Mouse (Mus musculus): ENCODE measurements at regions not wholly inside any gene's neighbourhood (a gene's known extent, or its start where the extent isn't known, plus 50 kb on each side); places are given as distances from the start of the nearest gene placed in this dataset.

DNA sequence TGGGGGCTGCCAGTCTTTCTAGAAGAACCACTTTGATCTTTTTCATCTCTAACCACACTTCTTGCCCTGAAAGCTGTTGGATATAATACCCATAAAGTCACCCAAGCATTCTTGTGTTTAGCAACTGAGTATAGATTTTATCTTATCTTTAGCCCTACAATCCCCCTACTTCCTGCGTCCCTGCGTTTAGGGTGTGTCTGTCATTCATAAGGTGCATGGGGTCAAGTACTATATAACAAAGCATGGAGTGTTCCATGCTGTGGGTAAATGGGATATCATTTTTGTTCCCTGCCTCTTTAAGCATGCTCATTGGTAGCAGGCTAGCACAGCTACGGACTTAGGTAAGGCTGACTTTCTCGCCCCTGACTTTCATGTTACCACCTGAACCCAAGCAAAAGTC is 122.5 kb upstream of the Twist2 start:
- no peak for DNase-seq (ENCODE audit: low spot score)

DNA sequence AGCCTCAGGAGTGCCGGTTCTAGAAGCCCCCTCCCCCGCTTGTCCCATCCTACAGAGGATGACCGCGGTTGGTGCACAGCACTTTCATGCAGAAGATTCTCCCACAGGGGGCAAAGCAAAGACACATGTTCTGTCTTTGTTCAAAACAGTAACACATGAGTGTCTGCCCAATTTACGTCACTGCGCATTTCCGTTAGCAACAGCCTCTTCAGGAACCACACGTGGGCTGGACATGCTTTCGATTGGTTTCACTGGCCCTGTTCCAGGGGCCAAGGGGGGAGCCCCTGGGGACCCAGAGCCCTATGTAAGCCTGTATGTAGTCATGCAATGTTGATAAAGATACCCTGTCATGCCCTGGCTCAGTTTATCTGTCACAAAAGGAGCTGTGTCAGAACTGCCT is 116.2 kb upstream of the Twist2 start:
- no peak for DNase-seq (ENCODE audit: low spot score)

DNA sequence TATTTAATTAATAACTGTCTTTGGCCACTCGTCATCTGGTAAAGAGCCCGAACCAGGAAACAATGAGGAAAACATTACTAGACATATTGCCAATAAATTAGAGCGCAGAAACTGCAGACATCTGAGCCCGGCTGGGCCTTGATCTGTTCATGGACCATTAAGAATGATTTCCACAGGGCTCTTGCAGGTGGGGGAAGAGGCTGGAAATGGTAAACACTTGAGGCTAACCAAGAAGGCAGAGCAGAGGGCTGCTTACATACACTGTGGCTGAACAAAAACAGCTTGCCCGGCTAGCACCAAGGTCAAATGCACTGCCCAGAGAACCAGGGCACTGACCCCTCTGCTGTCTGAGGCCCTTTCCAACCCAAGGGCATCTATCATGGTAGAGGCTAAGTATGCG is 115.5 kb upstream of the Twist2 start:
- DNase-seq (ENCODE audit: low spot score) = no peak

DNA sequence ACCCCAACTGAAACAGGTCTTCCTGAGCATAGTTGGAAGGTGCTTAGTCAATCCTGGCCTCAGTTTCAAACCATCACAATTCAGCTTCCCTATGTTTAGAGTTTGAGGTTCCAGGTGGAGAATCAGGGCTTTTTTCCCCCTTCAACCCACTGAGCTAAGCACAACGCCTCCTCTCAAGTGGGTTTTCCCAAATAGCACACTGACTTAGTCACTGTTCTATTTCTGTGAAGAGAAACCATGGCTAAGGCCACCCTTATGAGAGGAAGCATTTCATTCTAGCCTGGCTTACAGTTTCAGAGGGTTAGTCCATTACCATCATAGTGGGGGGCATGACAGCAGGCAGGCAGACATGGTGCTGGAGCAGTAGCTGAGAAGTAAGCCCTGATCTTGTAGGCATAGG is 109.7 kb upstream of the Twist2 start:
- no peak for DNase-seq (ENCODE audit: low spot score)

DNA sequence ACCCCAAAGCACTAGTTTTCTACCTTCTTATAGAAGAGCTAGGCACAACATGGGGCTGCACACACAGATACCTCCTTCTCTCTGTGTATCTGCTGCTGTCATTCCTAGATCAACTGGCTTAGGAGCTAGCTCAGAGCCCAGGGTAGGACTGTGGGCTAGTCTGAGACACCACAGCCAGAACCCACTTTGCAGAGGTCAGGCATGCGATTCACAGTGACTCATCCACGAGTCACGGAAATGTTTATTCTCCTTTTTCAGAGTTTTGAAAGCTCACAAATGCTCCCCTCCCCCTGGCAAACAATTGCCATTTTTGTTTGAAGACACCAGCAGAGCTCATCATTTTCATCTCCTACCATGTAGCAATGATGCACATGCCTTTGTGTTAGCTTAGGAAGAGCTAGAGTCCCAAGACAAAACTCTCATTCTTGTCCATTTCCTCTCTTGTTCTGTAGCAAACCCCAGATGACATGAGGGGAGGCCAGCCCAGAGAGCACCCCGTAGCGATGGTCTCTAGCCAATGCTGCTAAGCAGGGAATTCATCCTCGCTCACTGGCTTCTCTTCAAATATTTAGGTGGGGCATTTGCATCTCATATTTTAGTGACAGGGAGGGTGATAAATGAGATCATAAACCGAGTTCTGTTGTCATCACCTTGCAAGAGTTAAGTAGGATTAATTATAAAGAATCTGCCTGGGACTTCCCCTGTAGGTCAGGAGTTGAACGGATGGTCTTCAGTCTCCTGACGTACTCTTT is 108.4 kb upstream of the Twist2 start:
- no peak for DNase-seq (ENCODE audit: low spot score)

DNA sequence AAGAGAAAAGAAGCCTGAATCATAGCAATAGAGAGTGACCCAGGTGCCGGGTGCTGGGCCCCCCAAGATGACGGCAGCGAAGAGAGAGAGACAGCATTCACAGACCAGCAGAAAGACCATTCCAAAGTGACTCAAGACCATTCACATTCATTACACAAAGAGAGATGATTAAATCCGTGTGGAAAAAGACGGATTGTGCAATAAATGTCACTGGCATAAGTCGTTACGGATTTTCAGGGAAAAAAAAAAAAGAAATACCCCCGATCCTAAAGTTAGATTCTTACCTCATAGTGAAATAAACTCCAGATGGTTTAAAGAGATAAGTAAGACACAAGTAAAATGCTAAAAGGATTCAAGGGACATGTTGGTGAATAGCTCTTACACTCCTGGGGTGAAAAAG is 104.2 kb upstream of the Twist2 start:
- no peak for DNase-seq (ENCODE audit: low spot score)

DNA sequence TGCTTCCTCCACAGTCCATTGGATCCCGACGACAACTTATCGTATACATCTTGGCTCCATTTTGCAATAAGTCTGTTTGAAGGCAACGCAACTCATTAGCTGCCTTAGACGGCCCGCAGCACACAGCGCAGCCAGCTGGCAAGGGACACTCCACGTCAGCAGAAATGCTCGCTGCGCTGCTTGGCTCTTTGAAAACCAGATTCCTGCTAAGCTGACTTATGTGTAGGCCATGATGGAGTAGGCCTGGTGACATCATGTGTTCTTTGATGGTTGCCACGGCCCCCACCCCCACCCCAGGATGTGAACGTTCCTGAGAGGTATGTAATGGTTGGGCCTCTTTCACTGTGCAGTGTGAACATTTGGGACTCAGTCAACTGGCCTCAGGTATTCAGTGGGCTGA is 99.8 kb upstream of the Twist2 start:
- peak; percentile 32 for DNase-seq (ENCODE audit: low spot score)

DNA sequence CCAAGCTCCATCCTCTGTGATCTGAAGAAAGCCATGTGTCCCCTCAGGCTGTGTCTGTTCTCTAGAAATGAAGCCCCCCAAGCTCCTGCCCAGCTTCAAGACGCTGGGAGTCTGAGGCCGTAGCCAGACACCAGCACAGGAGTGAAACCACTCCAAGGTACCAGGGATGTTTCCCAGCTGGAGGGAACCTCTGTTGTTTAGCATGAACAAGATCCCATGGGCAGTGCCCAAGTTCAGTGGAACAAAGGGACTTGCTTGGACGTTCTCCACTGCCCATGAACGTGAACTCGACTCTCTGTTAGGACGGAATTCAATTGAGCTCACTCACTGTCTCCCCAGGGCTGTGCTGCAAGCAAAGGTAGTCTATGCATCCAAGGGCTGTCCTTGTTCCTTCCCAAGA is 99.2 kb upstream of the Twist2 start:
- peak; percentile 30 for DNase-seq (ENCODE audit: low spot score)

DNA sequence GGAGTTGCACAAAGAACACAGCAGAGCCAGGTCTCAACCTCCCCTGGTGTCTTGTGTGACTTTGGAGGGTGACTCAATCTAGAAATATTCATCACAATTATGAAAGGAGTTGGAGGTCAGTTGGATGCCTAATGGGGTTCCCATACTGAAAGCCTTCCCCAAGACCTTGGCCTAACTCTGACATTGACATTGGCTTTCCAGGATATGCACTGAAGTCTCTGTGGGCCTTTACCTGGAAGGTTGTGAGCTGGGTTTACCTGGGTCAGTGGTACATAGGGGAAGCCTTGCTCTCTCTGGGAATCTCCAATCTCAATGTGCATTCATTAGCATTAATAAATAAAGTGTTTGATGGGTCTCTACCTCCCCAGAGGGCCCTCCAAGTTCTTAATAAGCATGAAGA is 98.5 kb upstream of the Twist2 start:
- no peak for DNase-seq (ENCODE audit: low spot score)

DNA sequence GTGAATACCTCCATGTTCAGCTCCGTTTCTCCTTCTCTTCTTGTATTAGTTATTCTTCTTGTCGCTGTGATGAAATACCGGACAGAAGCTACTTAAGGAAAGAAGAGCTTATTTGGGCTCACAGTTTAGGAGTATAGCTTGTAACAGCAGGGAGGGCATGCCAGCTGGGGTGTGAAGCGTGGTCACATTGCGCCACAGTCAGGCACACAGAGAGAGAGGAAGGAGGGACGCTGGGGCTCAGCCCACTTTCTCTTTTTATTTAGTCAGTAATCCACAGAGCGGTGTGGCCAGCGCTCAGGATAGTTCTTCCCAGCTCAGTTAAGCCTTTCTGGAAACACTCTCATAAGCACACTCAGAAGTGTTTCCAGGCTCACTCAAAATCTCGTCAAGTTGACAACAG is 95.8 kb upstream of the Twist2 start:
- peak; percentile 28 for DNase-seq (ENCODE audit: low spot score)

DNA sequence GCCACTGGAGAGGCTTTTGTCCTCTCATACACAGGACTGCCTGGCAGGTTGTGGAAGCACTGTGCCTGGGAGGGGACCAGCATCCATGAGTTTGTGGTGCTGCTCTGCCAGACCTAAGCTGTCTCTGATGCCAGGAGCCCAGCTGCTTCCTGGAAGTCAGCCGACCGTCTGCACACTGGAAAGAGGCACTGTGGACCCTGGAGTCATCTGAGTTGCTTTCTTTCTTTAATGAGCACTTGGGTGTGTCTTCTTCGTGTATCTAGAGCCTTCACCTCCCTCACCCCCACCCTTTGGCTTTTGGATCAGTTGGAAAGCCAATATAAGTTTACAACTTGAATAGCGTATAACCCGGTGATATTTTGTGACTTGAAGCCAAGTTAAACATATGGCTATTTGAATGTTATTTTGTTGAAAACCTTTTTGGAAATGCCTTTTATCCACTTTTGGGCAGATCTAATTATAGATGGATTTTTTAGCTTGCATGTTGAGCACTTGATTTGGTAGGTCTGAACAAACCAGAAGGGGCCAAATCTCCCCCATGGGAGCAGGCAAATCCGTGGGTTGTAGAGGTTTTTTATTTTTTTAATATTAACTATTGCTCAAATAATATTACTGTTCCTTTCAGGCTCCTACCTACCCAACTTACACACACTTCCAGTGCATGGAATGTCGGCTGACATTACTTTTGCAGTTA is 92.6 kb upstream of the Twist2 start:
- DNase-seq (ENCODE audit: low spot score) = peak; percentile 54

DNA sequence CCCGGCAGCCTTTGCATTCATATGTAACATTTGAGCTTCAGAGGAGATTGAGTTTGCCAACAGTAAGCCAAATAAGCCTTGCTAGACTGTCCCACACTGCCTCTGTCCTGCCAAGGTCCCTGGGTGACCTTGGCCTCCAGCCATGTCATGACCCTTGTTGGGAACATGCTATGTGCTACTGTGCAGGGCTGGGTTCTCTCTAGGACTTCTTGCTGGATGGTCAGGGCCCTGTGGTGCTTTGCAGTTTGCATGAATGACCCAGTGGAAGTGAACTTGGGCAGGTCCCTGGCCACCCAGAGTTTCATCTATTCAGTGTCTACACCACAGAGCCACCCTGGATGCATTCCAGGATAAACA is 92.0 kb upstream of the Twist2 start:
- DNase-seq (ENCODE audit: low spot score) = peak; percentile 62

DNA sequence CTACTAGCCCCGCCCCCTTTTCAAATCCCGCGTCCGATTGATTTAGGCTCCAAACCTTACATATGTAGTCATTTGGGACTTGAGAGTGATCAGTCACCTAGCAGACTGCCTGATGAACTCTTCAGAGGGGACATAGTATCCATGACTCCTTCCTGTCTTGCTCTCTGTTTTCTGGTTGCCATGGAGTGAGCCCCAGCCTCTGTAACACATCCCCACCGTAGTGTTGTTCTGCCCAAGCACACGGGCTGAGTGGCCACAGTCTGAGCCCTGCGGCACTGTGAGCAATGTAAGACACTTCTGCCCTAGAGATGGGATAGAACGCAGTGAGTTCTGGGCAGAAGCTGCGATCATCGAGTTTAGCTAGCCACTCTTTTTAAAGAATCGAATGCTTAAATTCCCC is 88.1 kb upstream of the Twist2 start:
- peak; percentile 33 for DNase-seq (ENCODE audit: low spot score)

DNA sequence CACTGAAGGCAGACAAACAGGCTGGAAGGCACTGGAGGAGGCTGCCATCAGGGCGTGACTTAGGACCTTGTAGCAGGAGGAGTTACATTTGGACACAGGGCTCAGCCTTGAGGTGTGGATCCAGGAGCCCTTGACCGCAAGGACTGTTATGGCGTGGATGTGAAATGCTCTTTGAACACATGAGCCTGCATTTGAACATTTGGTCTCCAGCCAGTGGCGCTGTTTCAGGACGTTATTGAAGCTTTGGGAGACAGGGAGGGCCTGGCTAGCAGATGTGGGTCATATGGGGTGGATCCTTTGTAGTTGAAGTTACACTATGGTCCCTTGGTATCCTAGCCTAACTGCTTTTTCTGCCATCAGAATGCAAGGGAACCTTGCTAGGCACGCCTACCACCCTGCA is 87.0 kb upstream of the Twist2 start:
- peak; percentile 43 for DNase-seq (ENCODE audit: low spot score)

DNA sequence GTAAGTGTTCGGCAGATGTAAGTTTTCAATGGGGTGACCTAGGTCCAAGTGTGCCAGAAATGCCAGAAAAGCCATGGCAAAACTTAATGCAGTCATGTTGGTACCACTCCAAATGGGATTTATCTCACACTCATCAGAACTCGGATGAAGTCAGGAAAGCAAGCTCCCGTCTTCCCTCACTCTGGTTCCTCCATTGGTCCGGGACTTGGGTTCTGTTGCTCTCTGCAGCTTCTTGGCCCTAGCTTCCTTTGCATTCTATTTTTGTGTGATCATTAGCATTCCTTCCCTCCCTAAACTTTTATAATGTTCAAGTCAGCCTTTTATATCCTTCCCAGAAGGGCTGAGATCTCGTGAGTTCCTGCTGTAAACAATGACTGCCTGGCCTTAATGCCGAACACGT is 85.9 kb upstream of the Twist2 start:
- no peak for DNase-seq (ENCODE audit: low spot score)

DNA sequence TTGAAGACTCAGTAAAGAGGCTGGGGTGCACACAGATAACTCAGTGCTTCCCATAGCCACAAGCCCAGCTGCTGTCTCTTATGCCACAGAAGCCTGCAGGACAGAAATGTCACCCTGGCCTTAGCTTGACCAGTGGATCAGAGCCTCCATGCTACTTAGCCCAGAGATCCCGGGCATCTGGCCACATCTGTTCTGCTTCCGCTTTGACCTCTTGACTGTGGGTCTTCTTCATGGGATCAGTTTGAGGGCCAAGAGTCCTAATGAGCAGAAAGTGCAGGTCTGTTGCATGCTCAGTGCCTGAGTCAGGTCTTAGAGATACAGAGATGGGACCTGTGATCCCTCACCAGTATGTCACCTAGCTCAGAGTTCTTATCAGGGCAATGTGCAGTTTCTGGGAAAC is 85.5 kb upstream of the Twist2 start:
- peak; percentile 44 for DNase-seq (ENCODE audit: low spot score)

DNA sequence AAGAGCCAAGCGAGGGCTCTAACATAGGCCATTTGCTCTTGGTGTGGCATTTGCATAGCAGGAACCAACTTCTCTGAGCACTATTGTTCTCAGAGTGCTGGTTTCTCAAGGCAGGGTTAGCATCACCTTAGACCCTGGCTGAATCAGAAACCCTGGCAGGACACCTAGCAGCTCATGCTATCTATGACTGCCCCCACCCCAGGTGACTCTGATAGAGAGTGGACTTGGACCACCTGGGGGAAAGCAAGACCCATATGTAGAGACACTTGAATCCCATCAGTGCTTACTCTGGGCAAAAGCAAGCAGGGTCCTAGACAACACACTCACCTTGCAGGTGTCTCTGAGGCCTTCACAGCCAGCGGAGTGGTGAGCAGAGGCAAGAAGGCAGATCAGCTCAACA is 84.4 kb upstream of the Twist2 start:
- peak; percentile 14 for DNase-seq (ENCODE audit: low spot score)

DNA sequence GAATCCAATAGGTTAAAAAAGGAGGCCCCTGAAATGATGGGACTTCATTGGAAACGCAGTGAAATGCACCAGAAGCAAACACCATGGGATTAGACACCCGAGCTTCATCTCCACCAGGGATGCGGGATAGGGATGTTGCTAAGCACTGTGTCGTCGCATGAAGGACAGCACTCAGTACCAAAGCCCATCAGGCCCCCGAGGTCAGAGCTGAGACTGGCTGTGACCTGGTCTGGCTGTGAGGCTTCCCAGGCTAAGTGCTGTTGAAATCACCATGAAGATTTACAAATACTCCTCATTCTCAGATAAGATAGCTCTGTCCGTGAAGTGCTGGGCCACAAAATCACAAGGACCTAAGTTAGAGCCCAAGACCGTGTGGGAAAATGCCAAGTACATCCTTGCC is 83.3 kb upstream of the Twist2 start:
- DNase-seq (ENCODE audit: low spot score) = peak; percentile 28

DNA sequence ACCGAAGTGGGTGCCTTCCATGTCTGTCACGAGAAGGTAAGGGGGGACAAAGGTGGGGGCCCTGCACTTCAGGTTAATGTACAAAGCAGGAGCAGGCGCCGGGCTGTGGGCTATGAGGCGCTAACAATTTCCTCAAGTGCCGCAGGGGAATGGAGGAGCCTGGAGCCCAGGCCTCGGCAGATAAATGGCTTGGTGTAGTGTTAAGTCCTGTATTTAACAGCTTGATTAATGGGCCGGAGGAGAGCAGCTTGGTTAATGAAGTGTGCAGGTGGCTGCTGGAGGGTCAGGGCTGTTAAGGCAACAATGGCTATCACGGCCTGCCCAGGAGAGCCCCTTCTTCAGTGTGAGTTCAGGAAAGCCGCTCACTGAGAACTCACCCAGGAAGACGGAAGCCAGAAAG is 72.0 kb upstream of the Twist2 start:
- peak; percentile 31 for DNase-seq (ENCODE audit: low spot score)

DNA sequence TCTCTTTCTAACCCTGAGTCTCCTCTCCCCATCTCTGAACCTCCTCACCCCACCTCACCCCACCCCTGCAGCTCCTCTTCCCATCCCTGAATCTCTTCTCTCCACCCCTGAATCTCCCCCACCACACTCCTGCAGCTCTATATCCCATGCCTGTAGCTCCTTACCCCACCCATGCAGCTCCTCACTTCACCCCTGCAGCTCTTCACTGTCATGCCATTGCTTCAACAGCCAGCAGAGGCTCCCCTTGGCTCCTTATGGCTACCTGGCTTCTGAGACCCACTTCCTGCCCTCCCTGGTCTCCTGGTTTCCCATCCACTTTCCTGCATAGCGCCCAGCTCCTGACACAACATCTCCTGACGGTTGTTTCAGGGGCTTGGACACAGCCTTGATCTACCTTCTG is 71.0 kb upstream of the Twist2 start:
- peak; percentile 19 for DNase-seq (ENCODE audit: low spot score)

DNA sequence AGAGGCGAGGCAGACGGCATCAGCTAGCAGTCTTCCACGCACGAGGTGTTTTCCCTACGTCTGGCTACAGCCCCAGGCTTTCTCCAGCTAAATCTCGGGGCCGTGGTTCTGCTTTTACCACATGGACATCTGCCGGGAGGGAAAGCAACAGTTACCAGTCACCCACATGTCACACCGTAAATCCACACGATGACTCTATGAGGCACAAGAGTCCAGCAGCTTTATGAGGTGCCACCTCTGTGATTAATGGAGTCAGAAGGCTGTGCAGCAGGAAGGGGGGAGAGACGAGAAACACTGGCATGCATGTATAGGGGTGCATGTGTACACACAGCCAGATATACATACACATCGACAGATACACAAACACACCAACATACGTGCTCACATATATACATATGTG is 69.6 kb upstream of the Twist2 start:
- peak; percentile 16 for DNase-seq (ENCODE audit: low spot score)

DNA sequence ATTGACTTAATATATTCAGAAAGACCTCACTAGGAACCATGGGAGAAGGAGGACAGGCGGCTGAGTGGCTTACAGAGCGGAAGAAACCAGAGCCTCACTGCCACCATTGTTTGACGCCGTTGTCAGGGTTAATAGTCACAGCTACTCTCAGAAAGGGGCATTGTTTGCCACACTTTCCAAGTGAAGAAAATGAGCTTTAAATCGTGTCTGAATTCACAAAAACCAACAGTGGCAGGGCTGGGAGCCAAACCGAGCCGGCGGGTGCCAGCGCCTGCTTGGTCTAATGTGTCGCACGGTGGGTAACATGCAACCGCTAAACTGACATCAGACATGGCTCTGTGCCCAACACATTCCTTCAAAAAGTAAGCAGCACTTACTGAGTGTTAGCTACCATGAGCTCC is 68.8 kb upstream of the Twist2 start:
- peak; percentile 41 for DNase-seq (ENCODE audit: low spot score)

DNA sequence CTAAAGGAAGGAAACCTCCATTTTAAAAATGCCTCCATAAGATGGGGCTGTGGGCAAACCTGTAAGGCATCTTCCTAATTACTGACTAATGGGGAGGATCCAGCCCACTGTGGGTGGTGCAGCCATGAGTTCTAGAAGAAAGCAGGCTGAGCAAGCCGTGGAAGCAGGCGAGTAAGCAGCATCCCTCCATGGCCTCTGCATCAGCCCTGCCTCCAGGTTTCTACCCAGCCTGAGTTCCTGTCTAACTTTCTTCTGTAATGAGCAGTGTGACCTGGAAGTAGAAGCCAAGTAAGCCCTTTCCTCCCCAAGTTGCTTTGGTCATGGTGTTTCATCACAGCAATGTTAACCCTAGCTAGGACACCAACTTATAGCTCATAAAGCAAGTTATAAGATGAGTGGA is 66.5 kb upstream of the Twist2 start:
- DNase-seq (ENCODE audit: low spot score) = peak; percentile 21

DNA sequence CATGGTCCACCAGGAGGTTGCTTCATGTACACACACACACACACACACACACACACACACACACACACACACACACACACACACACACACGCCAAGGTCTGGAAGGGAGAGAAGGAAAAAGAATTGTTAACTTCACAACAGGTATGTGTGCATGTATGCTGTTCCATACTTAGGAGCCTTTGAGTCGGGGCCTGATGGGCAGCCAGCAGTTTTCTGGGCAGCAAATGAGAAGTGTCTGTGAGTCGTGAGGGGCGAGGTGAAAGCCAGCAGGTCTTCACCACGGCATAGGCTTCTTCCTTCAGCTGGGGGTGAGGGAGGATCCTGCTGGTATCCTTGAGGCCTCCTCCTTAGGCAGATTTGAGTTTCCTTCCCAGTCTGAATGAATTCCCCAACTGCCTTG is 65.8 kb upstream of the Twist2 start:
- peak; percentile 12 for DNase-seq (ENCODE audit: low spot score)

All from testis, postnatal 10 days (tissue).